Mouse (Mus musculus) limb, embryonic 15.5 days (tissue): Measurements from ENCODE around the gene App. TPM values are rescaled to one million over a fixed set of nuclear protein-coding genes. Genes with fewer than 3 reads are reported as not detected.

Experiments
- ATAC-seq: fragments of 200-750 bp; cut with Nextera tagmentation; 2 replicates; pipeline ENCODE4 v1.8.0; 2017; ENCODE audit warnings: low read depth, moderate TSS enrichment; ENCODE audit not compliant: insufficient number of reproducible peaks, low FRiP score, low TSS enrichment
- H3K27ac ChIP-seq: fragments of 300-500 bp; sonication (generic); 2 replicates; pipeline ENCODE4 v1.5.1; 2015; ENCODE audit warnings: moderate library complexity, mild to moderate bottlenecking, inconsistent platforms
- H3K27me3 ChIP-seq: fragments of 300-500 bp; sonication (generic); 2 replicates; pipeline ENCODE4 v1.6.1; 2015; ENCODE audit warnings: inconsistent platforms
- H3K36me3 ChIP-seq: fragments of 300-500 bp; sonication (generic); 2 replicates; pipeline ENCODE4 v1.6.1; 2015; ENCODE audit warnings: inconsistent platforms
- H3K4me1 ChIP-seq: fragments of 300-500 bp; sonication (generic); 2 replicates; pipeline ENCODE4 v1.6.1; 2015; ENCODE audit warnings: inconsistent platforms
- H3K4me2 ChIP-seq: fragments of 300-500 bp; sonication (generic); 2 replicates; pipeline ENCODE4 v1.6.1; 2015; ENCODE audit warnings: mild to moderate bottlenecking, inconsistent platforms
- H3K4me3 ChIP-seq: fragments of 300-500 bp; sonication (generic); 2 replicates; pipeline ENCODE4 v1.5.1; 2015; ENCODE audit warnings: mild to moderate bottlenecking, inconsistent platforms
- H3K9ac ChIP-seq: fragments of 300-500 bp; sonication (generic); 2 replicates; pipeline ENCODE4 v1.6.1; 2015; ENCODE audit warnings: inconsistent platforms
- H3K9me3 ChIP-seq: fragments of 300-500 bp; sonication (generic); 2 replicates; pipeline ENCODE4 v1.6.1; 2016; ENCODE audit warnings: inconsistent platforms
- WGBS: fragments of 180-500 bp; shearing (Covaris S2); methylation state at CpG from one replicate; pipeline ENCODE4 v1.1.7; 2015; 5-methylcytosine and 5-hydroxymethylcytosine counted together
- polyA plus RNA-seq: library from polyadenylated mRNA; unstranded; fragments of >200 nt; fragmentation: Nextera tagmentation; extraction: Ambion mirVana; gene quantifications from 2 replicates; pipeline ENCODE4 v1.2.1, GENCODE M21; 2015

Gene App
- polyA plus RNA-seq, 1 experiment from 2014 or later, result 231 TPM

DNA sequence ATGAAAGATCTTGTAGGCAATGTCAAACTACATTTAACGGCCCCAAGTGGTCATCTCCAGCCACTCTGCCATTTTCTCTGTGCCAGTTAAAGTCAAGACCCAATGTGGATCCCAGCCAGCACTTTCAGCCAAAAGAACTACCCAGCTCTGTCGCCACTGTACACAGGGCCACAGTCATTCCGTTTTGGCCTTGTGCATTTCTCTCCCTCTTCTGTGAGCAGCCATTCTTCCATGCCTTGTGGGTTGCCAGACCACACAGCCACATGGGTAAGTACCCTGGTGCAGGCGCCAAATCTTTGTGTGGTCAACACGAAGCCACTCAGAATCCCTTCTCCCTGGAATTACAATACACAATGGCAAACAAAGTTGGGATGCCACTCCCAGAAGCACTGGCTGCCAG lies 57.7 kb downstream of the App start:
- ATAC-seq, result no peak
- Histone ChIP-seq H3K27ac (no peak overlapping the region), H3K4me2 (no peak overlapping the region), H3K36me3 (peaks cover 12% of the 10 kb centered on the region; the same call in 1 of the 2 replicates), H3K9me3 (no peaks in the 10 kb centered on the region), H3K4me3 (no peak overlapping the region), H3K9ac (no peak overlapping the region), H3K27me3 (no peaks in the 10 kb centered on the region), H3K4me1 (peaks cover 2% of the 10 kb centered on the region)
- WGBS, result 75% methylated on average over 5 of the region's 5 CpGs

DNA sequence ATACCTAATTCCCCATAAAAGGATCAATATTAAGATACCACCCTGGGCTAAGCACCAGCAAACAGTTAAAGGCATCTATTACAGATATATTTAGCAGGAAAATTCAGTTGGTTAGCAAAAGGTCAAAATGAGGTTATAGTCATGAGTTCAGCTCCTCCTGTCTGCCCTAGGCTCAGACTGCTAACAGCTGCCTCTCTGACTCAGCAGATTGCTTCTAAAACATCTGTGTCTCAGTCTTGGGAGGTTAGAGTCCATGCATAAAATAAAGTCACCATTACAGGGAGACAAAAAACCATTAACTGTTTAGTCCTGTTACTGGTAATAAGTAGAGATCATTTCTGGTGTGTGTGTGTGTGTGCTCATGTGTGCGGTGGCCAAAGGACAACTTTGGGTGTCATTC lies 58.8 kb downstream of the App start:
- Histone ChIP-seq H3K4me1 (peaks cover 11% of the 10 kb centered on the region), H3K9me3 (no peaks in the 10 kb centered on the region), H3K9ac (no peak overlapping the region), H3K27ac (no peak overlapping the region), H3K27me3 (no peaks in the 10 kb centered on the region), H3K4me3 (no peak overlapping the region), H3K4me2 (no peak overlapping the region), H3K36me3 (peaks cover 12% of the 10 kb centered on the region; the same call in 1 of the 2 replicates)
- ATAC-seq, result no peak
- WGBS, result 97% methylated on average over 1 of the region's 1 CpGs

DNA sequence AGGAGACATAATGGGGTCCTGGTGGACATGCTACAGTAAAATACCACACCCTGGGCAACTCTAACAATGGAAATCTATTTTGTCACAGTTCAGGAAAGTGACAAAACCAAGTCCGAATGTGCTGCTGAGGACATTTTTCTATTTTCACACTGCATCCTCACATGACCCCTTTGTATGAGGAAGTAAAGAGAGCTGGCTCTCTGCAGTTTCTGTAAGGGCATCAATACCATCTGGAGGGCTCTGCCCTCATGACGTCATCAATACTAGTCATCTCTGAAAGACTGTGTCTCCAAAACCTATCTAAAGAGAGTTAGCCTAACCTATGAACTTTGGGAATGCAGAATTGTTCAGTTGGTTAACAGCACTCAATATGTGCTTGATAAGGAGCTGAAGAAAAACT lies 59.6 kb downstream of the App start:
- H3K36me3 ChIP-seq, result peaks cover 4% of the 10 kb centered on the region; the same call in 1 of the 2 replicates
- H3K4me2 ChIP-seq, result no peak overlapping the region
- peaks cover 11% of the 10 kb centered on the region for H3K4me1 ChIP-seq
- no peaks in the 10 kb centered on the region for H3K27me3 ChIP-seq
- H3K27ac ChIP-seq, result no peak overlapping the region
- no peak overlapping the region for H3K4me3 ChIP-seq
- WGBS, result 81% methylated on average over 2 of the region's 2 CpGs
- no peaks in the 10 kb centered on the region for H3K9me3 ChIP-seq
- H3K9ac ChIP-seq, result no peak overlapping the region
- no peak for ATAC-seq

DNA sequence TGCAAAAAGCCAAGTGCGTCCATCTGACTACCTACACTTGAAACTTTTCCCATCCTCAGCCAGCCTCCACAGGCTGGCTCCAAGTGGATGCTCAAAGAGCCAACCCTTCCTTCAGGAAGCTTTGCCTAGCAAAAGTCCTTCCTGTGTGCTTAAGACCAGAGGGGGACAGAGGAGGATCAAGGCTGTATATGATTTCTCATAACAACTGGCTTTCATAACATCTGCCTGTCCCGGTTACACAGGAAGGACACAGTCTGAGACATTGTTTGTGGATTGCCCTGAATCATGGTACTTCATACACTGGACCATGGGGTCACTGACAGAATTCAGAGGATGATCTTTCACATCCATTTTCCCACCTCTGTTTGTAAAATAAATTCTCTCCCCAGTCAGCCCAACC lies 61.3 kb downstream of the App start:
- Histone ChIP-seq H3K9me3 (no peaks in the 10 kb centered on the region), H3K4me2 (no peak overlapping the region), H3K4me3 (no peak overlapping the region), H3K27me3 (no peaks in the 10 kb centered on the region), H3K4me1 (peaks cover 13% of the 10 kb centered on the region), H3K36me3 (0 out of 2 replicates have a peak, but pooled peaks cover 2% of the 10 kb centered on the region), H3K9ac (no peak overlapping the region), H3K27ac (no peak overlapping the region)
- ATAC-seq, result no peak
- WGBS, result 86% methylated on average over 2 of the region's 2 CpGs

DNA sequence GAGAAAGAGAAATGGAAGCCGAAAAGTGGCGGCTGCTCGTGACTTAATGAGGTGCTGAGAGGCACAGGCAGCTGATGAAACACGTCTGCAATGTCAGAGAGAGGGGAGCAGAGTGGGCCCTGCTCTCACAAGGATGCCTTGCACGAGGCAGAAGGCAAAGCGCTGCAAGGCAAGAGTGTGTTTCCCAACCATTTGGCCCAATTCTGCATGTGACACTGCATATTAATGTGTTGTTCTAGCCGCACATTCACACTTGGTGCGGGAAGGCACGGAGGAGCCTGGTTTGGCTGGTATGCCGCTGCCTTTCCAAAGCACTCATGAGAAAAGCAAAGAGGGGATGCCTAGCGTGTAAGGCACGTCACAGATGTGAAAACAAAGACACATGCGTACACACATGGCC lies 63.1 kb downstream of the App start:
- H3K9ac ChIP-seq, result no peak overlapping the region
- no peak overlapping the region for H3K4me2 ChIP-seq
- H3K4me3 ChIP-seq, result no peak overlapping the region
- peak overlapping the region; percentile 4; the same call in 1 of the 2 replicates for H3K27ac ChIP-seq
- peaks cover 16% of the 10 kb centered on the region for H3K4me1 ChIP-seq
- H3K36me3 ChIP-seq, result no peaks in the 10 kb centered on the region
- H3K27me3 ChIP-seq, result no peaks in the 10 kb centered on the region
- WGBS, result 31% methylated on average over 13 of the region's 13 CpGs
- ATAC-seq, result no peak
- no peaks in the 10 kb centered on the region for H3K9me3 ChIP-seq

DNA sequence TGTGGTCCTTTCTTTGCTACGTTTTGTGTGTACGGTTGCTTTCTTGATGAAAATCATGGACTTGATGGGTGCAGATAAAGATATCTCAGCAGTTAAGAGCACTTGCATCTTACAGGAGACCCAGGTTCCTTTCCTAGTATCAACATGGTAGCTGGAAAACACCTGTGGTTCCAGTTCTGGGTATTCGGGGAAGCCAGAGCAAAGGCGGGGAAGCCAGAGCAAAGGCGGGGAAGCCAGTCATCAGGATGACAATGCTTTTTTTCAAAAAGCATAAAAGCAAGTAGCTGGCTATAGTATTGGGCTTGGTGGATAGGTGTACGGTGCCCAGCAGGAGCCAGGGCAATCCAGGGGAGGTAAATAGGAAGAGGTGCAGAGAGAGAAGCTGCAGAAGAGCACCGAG lies 65.1 kb downstream of the App start:
- Histone ChIP-seq H3K4me1 (peaks cover 16% of the 10 kb centered on the region), H3K4me3 (no peak overlapping the region), H3K4me2 (no peak overlapping the region), H3K9ac (no peak overlapping the region), H3K36me3 (no peaks in the 10 kb centered on the region), H3K27me3 (no peaks in the 10 kb centered on the region), H3K9me3 (no peaks in the 10 kb centered on the region), H3K27ac (no peak overlapping the region)
- no peak for ATAC-seq
- 87% methylated on average over 7 of the region's 7 CpGs for WGBS

DNA sequence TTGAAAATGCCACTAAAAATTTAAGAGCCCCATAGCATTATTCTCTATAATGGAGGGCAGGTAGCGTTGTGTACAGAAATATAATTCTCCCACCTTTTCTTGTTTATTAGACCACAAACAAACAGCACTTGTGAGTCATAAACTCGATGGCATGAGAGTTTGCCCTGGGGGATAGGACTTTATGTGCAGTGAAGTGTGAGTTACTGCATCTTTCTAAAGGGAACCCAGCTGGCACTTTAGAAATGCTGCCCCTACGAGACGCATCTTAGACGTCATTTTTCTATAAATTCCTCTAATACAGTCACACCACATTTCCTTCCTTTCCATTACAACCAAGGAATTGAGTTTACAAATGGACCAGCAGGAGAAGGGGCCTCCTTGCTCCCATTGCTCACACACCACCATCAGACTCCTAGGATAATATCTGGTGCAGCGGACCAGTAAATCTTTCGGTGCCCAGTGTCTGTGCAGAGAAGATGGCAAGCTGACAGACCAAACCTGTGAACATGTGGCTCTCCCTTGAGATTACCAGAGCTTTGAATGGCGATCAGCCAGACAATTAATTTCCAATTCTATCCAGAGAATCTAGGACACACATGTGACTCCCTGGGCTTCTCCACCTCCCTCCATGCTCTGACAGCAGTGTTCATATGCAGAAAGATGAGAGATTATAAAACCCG lies 66.8 kb downstream of the App start:
- no peak overlapping the region for H3K9ac ChIP-seq
- 43% methylated on average over 9 of the region's 9 CpGs for WGBS
- H3K4me2 ChIP-seq, result no peak overlapping the region
- H3K4me3 ChIP-seq, result no peak overlapping the region
- H3K27me3 ChIP-seq, result no peaks in the 10 kb centered on the region
- peaks cover 16% of the 10 kb centered on the region for H3K4me1 ChIP-seq
- H3K27ac ChIP-seq, result no peak overlapping the region
- peaks cover 11% of the 10 kb centered on the region; the same call in 1 of the 2 replicates for H3K36me3 ChIP-seq
- no peaks in the 10 kb centered on the region for H3K9me3 ChIP-seq
- ATAC-seq, result no peak

DNA sequence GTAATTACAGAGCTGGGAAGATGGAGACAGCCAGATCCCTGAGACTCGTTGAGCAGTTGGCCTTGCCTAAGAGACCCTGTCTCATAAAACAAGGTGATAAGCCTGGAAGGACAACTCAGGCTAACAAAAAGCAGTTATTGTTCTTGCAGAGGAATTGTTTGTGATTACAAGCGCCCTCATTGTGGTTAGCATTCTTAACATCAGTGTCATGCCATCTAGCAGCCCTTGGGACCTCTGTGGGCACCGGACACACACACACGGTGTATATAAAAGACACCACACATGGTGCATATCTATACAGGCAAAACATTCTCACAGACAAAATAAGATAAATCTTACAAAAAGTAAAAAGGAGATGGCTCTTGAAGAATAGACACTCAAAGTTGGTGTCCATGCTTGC lies 68.0 kb downstream of the App start:
- ATAC-seq, result no peak
- peaks cover 11% of the 10 kb centered on the region; the same call in 1 of the 2 replicates for H3K36me3 ChIP-seq
- no peak overlapping the region for H3K9ac ChIP-seq
- H3K27me3 ChIP-seq, result no peaks in the 10 kb centered on the region
- H3K27ac ChIP-seq, result no peak overlapping the region
- no peak overlapping the region for H3K4me2 ChIP-seq
- H3K9me3 ChIP-seq, result no peaks in the 10 kb centered on the region
- peaks cover 12% of the 10 kb centered on the region for H3K4me1 ChIP-seq
- no peak overlapping the region for H3K4me3 ChIP-seq
- WGBS, result 64% methylated on average over 4 of the region's 4 CpGs

DNA sequence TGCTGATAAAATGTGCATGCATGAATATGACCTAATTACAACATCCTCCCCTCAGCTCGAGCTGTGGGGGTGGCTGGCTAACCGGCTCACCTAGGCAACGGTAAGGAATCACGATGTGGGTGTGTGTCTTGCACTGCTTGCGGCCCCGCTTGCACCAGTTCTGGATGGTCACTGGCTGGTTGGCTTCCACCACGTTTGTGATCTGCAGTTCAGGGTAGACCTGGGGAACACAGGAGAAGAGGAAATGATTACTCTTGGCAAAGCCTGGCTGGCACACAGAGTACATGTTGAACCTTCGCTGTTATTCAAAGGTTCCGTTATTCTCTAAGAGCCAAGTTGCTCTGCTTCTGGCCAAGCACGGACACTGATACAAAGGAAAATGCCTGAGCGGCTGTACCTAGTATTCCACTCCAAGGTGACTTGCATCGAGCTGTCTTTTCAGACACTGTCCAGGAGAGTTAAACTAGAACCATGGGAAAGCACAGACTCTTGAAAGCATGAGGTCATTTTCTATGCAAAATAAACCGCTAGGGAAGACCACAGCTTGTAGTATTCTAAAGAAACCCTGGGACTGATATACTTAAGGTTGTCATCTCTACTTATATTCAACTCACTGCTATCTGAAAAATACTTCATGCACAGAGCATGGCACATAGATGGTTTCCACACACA lies 70.3 kb downstream of the App start:
- no peak overlapping the region for H3K4me2 ChIP-seq
- WGBS, result 88% methylated on average over 13 of the region's 13 CpGs
- ATAC-seq, result no peak

DNA sequence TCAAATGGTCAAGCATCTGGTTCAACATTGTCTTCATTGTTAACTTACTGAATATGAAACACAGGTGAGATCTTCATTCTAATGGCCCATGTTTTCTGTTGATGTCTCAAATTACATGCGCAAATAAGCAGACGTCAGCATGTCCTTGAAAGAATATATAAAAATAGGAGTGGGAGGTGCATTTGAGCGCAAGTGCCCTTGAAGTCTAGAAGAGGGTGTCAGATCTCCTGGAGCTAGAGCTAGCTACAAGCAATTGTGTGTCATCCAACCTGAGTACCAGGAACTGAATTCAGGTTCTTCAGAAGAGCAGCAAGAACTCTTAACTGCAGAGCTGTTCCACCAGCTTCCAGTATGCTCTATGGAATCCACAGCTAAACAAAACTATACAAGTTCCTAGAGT lies 72.0 kb downstream of the App start:
- ATAC-seq, result no peak
- no peak overlapping the region for H3K27ac ChIP-seq
- H3K36me3 ChIP-seq, result peaks cover 17% of the 10 kb centered on the region
- H3K4me1 ChIP-seq, result no peaks in the 10 kb centered on the region; the same call in 1 of the 2 replicates
- H3K27me3 ChIP-seq, result no peaks in the 10 kb centered on the region
- no peak overlapping the region for H3K9ac ChIP-seq
- H3K4me2 ChIP-seq, result no peak overlapping the region
- no peak overlapping the region for H3K4me3 ChIP-seq
- 72% methylated on average over 3 of the region's 3 CpGs for WGBS
- no peaks in the 10 kb centered on the region for H3K9me3 ChIP-seq

More for the DNA sequence above, 70.3 kb downstream of the App start:
- H3K9ac ChIP-seq, result no peak overlapping the region
- H3K9me3 ChIP-seq, result no peaks in the 10 kb centered on the region
- H3K27me3 ChIP-seq, result no peaks in the 10 kb centered on the region
- H3K4me3 ChIP-seq, result no peak overlapping the region
- peaks cover 11% of the 10 kb centered on the region; the same call in 1 of the 2 replicates for H3K36me3 ChIP-seq
- no peak overlapping the region for H3K27ac ChIP-seq
- peaks cover 3% of the 10 kb centered on the region; the same call in 1 of the 2 replicates for H3K4me1 ChIP-seq

DNA sequence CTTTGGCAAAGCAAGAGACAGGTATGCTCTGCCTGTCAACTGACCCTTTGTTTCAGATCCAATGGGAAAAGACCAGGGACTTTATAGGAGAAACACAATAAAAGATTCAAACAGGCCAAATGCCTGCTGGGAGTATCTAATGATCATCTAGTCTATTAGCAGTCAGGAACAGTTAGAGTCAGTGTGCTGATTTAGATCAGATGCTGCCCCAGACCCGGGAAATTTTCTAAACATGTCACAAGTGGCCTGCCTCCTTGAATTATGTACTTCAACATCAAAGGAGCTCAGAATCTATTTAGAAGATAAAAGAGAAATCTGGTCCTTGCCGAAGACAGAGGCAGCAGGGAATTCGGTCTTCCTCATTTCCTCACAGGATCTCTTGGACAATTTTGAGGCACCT lies 72.8 kb downstream of the App start:
- no peaks in the 10 kb centered on the region for H3K27me3 ChIP-seq
- H3K27ac ChIP-seq, result no peak overlapping the region
- H3K4me1 ChIP-seq, result no peaks in the 10 kb centered on the region
- no peak overlapping the region for H3K9ac ChIP-seq
- H3K36me3 ChIP-seq, result peaks cover 17% of the 10 kb centered on the region
- no peak for ATAC-seq
- WGBS, result 13% methylated on average over 3 of the region's 3 CpGs
- no peak overlapping the region for H3K4me2 ChIP-seq
- H3K4me3 ChIP-seq, result no peak overlapping the region
- H3K9me3 ChIP-seq, result no peaks in the 10 kb centered on the region

DNA sequence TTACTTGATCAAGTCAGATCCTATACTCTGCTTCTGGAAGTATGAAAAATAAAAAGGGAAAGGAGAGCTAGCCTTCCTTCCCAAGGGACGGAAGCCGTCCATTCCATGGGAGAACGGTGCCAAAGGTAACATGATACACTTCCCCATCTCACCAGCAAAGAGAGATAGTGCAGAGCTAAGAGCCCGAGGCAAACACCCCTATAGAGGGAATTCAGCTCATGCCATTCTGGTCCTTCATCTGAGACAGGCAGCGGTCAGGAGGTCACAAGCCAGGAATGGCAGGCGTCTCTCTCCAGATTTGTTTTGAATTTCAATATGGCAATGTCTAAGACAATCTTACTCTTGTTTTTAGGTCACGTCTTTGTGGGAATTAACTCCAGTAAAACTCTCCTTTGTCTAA lies 74.1 kb downstream of the App start:
- no peak overlapping the region for H3K27ac ChIP-seq
- no peaks in the 10 kb centered on the region for H3K9me3 ChIP-seq
- no peak overlapping the region for H3K9ac ChIP-seq
- H3K4me2 ChIP-seq, result no peak overlapping the region
- ATAC-seq, result no peak
- H3K4me1 ChIP-seq, result no peaks in the 10 kb centered on the region; the same call in 1 of the 2 replicates
- peaks cover 17% of the 10 kb centered on the region for H3K36me3 ChIP-seq
- H3K4me3 ChIP-seq, result no peak overlapping the region
- H3K27me3 ChIP-seq, result no peaks in the 10 kb centered on the region
- 49% methylated on average over 7 of the region's 7 CpGs for WGBS
